Mouse (Mus musculus) forebrain, embryonic 13.5 days (tissue): ENCODE results near the gene Tlr9. TPM values are rescaled to one million over a fixed set of nuclear protein-coding genes. Genes with fewer than 3 reads are reported as not detected.

Source experiments
- microRNA counts: library from miRNA; unstranded; fragments of <30 nt; microRNA quantifications from one replicate; lab custom pipeline; 2016
- microRNA-seq: library from miRNA; unstranded; fragments of <30 nt; microRNA quantifications from one replicate; pipeline ENCODE4, GENCODE M21; 2016
- polyA plus RNA-seq: library from polyadenylated mRNA; unstranded; fragments of >200 nt; fragmentation: Nextera tagmentation; extraction: Ambion mirVana; gene quantifications from 2 replicates; pipeline ENCODE4 v1.2.1, GENCODE M21; 2015

The Tlr9 gene
- polyA plus RNA-seq, 1 experiment from 2014 or later, result not detected

MicroRNAs within 50 kb of the gene (microRNA counts, 519-probe panel; counts per million panel counts)
- 6,328 counts per million, percentile 98 among the panel's probes with 10 or more counts for microRNA mmu-let-7g (lab: Ali Mortazavi, UCI)

Small RNA genes within 50 kb of the gene (microRNA-seq; reads per million reads assigned to microRNA genes)
- gene Mirlet7g, result 63,893 reads per million, percentile 100 among the genes with 10 or more reads in this experiment

Other genes starting within 250 kb of the Tlr9 start
- 0.49 and 0.50 TPM in 2 replicates for gene Col6a4, start 125.8 kb upstream of the Tlr9 start, polyA plus RNA-seq
- 6.4 and 7.9 TPM in 2 replicates for gene Glyctk, start 64.5 kb upstream of the Tlr9 start, polyA plus RNA-seq
- 33.8 and 40.1 TPM in 2 replicates for gene Wdr82, start 51.7 kb upstream of the Tlr9 start, polyA plus RNA-seq
- gene Ppm1m, start 22.9 kb upstream of the Tlr9 start, polyA plus RNA-seq, result 19.5 and 20.1 TPM in 2 replicates
- 48.0 and 51.7 TPM in 2 replicates for gene Twf2, start 19.5 kb upstream of the Tlr9 start, polyA plus RNA-seq
- 86.8 and 87.7 TPM in 2 replicates for gene Alas1, start 26.1 kb downstream of the Tlr9 start, polyA plus RNA-seq
- 17.7 and 21.6 TPM in 2 replicates for gene Poc1a, start 58.5 kb downstream of the Tlr9 start, polyA plus RNA-seq
- gene Dusp7, start 146.0 kb downstream of the Tlr9 start, polyA plus RNA-seq, result 7.1 and 8.7 TPM in 2 replicates
- 793 and 845 TPM in 2 replicates for gene Rpl29, start 206.9 kb downstream of the Tlr9 start, polyA plus RNA-seq
- 35.8 and 42.2 TPM in 2 replicates for gene Acy1, start 215.7 kb downstream of the Tlr9 start, polyA plus RNA-seq
- gene Abhd14b, start 224.9 kb downstream of the Tlr9 start, polyA plus RNA-seq, result 3.0 and 4.3 TPM in 2 replicates
- gene Abhd14a, start 225.1 kb downstream of the Tlr9 start, polyA plus RNA-seq, result 40.5 and 50.9 TPM in 2 replicates
- gene Pcbp4, start 230.7 kb downstream of the Tlr9 start, polyA plus RNA-seq, result 243 and 274 TPM in 2 replicates
- gene Gpr62, start 243.3 kb downstream of the Tlr9 start, polyA plus RNA-seq, result 0.37 and 0.45 TPM in 2 replicates